Mouse (Mus musculus): ENCODE results near the gene Atp6v1fnb. TPM values are rescaled to one million over a fixed set of nuclear protein-coding genes. Genes with fewer than 3 reads are reported as not detected.
A peak's percentile ranks its signal among the peaks of the same experiment; 100 is the strongest.

The Atp6v1fnb gene
- polyA plus RNA-seq, 1 experiment, result not detected

DNA sequence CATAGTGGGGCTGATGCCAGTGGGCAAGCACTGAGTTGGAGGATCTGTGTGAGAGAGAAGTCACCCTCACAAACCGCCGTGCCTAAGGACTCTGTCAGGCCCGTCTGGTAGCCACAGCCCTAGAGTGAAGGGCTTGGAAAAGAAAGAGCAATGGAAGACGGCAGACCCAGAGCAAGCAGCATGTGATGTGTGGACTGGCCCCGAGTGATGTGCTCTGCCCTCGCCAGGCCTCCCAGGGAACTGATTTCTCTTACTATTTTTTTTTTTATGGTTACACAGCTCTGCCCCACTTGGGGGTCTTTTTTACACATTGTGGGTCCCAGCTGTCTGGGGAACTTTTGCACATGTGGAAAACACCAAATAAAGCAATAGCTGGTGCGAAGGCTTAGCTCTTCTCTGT, 9.7 kb upstream of the Atp6v1fnb start:
- no peak for DNase-seq (ENCODE audit: low read depth, low spot score)
- 51% methylated on average over 7 of the region's 7 CpGs for WGBS

DNA sequence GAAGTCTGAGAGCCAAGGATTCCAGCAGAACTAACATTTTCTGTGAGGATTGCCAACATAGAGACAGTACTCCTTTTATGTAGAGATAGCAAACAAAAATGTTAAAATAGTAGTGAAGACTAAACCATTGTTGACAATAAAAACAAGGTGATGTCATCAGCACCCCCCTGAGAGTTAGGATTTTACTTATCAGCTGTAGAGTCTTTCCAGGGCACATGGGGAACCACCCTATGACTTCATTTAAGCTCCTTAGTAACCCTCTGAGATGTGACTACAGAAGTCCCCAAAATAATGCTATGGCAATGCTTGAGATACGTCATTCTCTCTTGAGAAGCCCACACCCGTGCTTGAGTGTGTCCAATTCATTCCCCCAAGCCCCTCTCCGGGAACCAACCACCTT, 7.8 kb upstream of the Atp6v1fnb start:
- no peak for DNase-seq (ENCODE audit: low read depth, low spot score)
- WGBS, result 68% methylated on average over 3 of the region's 3 CpGs

DNA sequence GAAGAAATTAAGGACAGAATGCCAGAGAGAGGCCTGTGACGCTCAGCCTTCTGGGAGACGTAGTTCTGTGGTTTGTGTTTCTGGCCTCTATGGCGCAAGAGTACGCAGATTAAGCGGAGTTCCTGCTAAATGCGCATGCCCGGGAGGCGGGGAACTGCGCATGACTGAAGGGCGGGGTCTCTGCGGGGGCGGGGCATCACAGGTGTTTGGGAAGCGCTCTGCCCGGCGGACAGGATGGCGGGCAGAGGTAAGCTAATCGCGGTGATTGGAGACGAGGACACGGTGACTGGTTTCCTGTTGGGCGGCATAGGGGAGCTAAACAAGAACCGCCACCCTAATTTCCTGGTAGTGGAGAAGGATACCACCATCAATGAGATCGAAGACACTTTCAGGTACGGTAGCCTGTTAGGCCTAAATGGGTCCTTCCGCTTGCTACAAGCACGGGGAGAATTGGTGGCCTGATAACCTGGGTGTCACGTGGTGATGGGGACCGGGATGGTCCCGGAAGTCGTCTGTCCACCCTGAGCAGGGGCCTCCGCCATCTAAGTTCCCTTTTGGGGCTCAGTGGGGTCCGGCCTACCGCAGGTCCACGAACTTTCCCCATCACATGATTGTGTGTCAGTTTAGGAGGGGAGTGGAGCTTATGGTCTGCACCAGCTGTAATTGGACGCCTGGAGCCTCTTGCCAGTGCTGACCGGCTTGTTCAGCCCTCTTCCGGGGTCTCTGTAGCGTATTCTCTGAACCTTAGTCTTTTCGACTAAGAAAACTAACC, 3.5 kb upstream of the Atp6v1fnb start, which contains the start of gene Atp6v1f:
Gene Atp6v1f, plus strand, starts transcription at position 136 of the 772 bp plus-strand sequence.
- DNase-seq (ENCODE audit: low read depth, low spot score), result peak; percentile 84
- WGBS, result under 1% methylated on average over 39 of the region's 39 CpGs

DNA sequence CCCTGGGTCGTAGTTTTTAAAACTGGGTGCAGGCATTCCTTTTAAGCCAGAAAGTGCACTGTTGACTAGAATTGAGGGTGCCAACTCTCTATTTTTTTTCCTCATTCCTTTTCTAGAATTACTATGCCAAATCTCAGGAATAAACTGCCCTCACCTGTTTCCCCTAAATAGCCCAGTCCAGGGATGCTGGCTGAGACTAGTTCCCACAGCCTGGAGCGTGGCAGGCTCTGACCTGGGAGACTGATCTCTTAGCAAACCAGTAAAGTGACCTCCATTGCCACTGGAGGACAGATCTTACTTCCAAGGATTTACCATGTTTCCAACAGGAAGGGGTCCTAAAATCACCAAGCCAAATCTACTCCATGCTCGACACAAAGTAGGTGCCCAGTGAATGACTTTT, 2.4 kb upstream of the Atp6v1fnb start:
- no peak for DNase-seq (ENCODE audit: low read depth, low spot score)
- WGBS, result 63% methylated on average over 3 of the region's 3 CpGs

DNA sequence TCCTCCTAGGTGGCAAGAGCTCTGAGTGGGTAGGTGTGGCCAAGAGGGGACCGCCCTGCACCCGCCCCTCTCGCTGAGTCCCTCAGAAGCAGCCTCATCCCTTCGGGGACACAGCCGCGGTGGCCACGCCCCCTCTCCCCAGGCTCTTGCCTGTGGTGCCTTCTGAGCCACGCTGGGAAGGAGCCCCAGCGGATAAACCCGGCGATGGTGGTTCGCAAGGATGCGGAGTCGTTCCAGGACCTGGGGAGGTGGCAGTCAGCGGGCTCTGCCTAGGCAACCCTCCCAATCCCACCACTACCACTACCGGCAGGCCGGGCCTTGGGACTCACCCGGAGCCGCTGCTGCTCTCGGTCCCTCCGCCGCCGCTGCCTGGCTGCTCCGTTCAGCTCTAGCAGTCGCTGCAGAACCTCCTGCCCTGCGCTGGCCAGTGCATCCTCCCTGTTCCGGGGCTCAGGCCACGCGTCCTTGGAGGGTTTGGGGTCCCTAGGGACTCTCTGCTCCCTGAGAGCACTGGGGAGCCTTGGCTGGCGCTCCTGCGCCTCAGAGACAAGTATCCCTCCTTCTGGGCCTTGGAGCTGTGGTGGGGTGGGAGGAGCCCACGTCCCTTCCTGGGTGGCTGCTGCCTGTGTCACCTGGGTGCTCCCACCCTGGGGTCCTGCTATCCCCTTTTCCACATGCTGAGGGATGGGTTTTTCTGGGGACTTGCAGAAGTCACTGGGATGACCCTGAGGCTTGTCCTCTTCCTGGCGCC, 2.9 kb downstream of the Atp6v1fnb start:
- WGBS, result 8% methylated on average over 33 of the region's 33 CpGs
- peak; percentile 24 for DNase-seq (ENCODE audit: low read depth, low spot score)

DNA sequence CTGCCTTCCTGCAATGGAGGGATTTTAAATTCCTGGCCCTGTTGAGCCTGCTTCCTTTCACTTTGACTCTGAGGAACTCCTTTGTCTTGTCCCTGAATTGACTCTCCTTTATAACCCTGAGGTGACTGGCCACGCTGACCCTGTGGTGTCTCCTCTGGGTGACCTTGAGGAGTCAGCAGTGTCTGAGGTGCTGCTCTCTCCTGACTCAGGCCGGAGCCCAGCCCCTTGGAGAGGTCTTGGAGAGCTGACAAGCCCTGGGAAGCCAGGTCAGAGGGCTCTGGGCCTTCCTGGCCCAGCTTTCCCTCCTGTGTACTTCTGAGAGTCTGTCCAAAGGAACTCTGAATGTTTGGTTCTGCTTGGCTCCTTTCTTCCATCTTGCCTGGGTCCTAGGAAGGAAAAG, 3.5 kb downstream of the Atp6v1fnb start:
- no peak for DNase-seq (ENCODE audit: low read depth, low spot score)
- 81% methylated on average over 2 of the region's 2 CpGs for WGBS

DNA sequence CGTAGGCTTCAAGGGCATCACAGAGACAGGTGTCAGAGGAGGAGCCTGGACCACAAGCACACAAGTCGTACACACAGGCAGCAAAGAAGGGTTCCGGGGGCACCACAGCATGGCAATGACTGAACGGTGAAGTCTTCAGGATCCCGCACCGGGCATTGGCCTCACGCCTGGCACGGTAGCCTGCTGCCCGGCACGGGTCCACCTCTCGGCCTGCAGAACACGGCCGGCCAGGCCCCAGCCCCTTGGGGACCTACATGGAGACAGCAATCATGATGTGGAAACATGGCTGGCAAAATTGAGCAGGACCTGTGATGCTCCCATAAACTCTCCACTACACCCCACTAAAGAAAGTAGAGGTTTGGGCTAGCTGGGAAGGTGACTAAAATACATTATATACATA, 11.5 kb downstream of the Atp6v1fnb start:
- 93% methylated on average over 13 of the region's 13 CpGs for WGBS
- no peak for DNase-seq (ENCODE audit: low read depth, low spot score)

DNA sequence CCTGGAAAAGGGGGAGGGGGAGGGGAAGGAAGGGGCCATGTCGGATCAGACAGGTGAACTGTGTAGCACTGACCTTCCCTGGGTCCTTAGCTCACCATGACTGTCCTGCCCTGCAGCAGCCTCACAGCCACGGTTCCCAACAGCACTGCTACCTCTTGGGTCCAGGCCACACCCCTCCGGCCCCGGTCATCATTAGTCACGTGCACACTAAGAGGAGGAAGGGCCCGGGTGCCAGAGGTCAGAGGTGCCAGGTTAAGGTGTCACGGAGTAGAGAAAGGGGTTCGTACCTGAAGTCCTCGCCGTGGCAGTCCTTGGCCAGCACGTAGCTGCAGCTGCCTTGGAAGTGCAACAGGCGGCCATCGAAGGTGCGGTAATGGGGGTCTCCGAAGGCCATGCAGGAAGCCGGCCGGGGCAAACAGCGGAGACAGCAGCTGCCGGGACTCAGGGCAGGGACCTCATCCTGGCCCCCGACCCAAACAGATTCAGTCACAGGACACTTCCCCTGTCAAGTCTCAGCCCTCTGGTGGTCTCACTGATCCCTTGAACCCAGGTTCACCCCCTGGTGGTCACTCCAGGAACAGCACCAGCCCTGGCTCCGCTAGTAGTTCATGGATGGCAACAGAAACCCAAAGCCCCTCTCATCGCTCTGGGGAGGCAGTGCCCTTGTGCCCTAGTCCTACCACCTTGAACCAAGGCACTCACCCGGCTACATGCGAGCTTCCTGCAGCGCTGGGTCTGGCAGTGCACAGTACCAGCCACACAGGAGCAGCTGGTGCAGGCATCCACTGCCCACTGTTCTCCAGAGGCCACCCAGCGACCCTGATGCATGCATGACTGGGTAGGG, 13.7 kb downstream of the Atp6v1fnb start:
- WGBS, result 10% methylated on average over 26 of the region's 26 CpGs
- no peak for DNase-seq (ENCODE audit: low read depth, low spot score)

DNA sequence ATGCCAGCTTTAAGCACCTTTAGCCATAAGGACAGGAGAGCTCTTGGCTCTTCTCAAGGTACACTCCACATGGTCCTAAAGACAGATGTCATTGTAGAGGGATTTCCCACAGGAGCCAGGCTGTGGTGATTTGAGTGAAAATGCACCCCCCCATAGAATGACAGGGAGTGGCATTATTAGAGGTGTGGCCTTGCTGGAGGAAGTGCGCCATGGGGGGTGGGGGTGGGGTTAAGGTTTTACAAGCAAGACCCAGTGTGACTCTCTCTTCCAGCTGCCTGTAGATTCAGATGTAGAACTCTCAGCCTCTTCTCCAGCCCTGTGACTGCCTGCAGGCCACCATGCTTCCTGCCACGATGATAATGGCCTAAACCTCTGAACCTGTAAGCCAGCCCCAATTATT, 14.7 kb downstream of the Atp6v1fnb start:
- DNase-seq (ENCODE audit: low read depth, low spot score), result no peak
- 44% methylated on average over 2 of the region's 2 CpGs for WGBS

DNA sequence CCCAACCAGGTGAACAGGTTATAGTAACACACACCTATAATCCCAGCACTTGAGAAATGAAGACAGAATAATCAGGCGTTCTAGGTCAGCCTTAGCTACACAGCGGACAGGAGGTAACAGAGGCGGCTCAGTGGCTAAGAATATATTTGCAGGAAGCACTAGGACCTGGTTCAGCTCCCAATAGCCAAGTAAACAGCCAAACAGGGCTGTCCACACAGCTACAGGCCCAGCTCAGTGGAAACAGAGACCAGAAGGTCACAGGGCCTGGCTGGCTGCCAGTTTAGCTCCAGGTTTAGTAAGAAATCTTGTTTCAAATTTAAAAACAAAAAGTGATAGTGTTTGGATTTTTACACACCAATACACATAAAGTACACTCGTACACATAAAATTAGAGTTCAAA, 22.9 kb downstream of the Atp6v1fnb start:
- no peak for DNase-seq (ENCODE audit: low read depth, low spot score)
- WGBS, result 71% methylated on average over 4 of the region's 4 CpGs

DNA sequence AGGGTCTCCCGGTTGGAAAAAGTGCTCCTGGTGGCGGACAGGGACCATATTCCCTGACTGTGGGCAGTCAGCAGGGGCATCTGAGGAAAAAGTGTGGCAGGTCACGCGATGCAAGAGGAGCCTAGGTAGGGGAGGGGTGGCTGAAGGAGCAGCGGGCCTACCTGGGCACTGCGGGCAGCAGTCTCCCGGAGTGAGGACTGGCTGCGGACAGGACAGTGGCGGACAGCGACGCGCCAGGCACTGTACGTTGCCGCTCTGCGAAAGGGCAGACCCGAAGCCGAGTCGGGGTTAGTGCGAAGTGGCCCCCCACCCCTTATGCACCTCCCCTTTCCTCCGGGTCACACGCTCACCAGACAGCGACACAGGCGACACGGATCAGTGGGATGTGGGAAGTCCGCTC, 25.0 kb downstream of the Atp6v1fnb start:
- no peak for DNase-seq (ENCODE audit: low read depth, low spot score)
- WGBS, result 63% methylated on average over 25 of the region's 25 CpGs

DNA sequence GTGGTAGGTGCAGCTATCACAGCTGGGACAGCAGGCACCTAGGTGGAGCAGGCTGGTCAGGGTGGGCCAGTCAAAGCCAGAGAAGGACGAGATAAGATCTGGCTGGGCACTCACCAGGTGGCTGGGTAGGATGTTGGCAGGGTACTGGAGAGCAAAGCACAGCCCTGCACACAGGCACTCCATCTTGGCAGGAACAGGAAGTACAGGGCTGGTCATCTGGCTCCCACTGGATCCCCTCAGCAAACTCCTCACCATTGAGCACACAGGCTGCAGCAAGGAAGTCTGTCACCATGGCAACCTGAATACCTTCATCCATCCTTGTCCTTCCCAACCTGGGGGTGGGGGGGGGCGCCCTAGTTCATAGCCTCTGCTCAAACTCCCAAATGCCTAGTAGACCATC, 26.6 kb downstream of the Atp6v1fnb start:
- 45% methylated on average over 2 of the region's 2 CpGs for WGBS
- no peak for DNase-seq (ENCODE audit: low read depth, low spot score)

DNA sequence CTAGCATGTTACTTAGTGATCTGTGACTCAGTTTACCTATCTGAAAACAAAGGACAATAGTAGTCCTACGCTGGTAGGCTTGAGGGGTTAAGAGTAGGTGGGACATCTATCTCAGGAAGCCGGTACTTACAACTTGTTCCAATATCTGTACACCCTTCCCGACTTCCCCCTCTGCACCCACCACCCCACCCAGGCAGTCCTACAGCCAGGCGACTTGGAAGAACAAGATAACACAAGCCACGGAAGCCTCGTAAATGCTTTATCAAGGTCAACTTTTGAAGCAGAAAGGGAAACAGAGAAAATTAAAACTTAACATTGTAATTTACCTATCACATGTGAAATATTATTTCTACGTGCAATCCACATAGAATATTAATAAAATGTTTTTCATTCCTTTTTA, 28.9 kb downstream of the Atp6v1fnb start:
- WGBS, result 71% methylated on average over 7 of the region's 7 CpGs
- no peak for DNase-seq (ENCODE audit: low read depth, low spot score)

DNA sequence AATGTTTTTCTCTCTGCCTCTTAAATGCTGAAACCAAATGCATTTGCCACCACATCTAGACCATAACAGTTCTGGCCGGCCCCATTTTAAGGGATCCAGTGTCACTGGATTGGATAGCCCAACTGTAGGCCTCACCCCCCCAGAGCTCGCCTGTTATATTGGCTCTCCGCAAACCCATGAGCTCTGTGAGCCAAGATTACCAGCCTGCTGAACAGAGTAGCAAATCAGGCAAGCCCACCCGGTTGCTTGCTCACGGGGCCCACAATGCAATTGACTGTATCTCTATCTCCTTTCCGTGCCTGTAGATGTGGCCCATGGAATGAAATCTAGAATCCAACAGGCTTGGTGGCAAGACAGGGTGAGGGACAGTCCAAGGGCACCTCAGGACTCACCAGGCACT, 29.6 kb downstream of the Atp6v1fnb start:
- no peak for DNase-seq (ENCODE audit: low read depth, low spot score)
- 91% methylated on average over 6 of the region's 6 CpGs for WGBS

DNA sequence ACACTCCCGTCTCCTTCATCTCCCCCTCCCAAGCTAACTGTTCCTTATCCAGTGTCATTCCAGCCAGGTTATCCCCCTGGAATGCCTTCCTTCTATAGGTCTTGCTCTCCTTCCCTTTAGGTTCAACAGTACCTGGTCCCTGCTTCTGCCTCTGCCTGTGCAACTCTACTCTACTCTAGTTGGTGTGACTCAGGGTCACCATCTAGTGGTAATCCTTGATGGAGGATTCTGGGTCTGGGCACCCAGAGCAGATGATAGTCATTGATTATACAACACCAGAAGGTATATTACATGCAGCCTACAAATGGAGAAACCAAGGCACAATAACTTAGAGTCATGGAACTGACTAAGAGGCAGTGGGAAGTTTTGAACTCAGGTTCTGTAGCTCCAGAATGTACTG, 30.4 kb downstream of the Atp6v1fnb start:
- WGBS, result 97% methylated on average over 1 of the region's 1 CpGs
- DNase-seq (ENCODE audit: low read depth, low spot score), result no peak

DNA sequence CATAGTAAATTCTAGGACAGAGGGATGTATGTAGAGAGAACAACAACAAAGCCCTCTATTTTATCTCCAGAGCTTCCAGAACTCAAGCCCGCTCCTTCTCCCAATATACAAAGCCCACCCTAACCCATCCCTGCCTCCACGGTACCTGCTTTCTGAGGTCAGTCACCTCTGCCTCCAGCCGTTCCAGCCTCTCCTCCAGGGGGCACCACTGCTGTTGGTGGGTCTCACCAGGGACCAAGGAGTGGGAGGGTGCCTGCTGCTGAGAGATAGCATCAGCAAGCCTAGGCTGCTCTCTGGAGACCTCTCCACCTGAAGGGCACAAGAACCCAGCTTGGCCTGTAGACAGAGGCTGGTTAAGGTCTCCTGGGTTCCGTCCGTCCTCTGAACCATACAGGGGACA, 34.3 kb downstream of the Atp6v1fnb start:
- DNase-seq (ENCODE audit: low read depth, low spot score), result no peak
- 85% methylated on average over 5 of the region's 5 CpGs for WGBS

DNA sequence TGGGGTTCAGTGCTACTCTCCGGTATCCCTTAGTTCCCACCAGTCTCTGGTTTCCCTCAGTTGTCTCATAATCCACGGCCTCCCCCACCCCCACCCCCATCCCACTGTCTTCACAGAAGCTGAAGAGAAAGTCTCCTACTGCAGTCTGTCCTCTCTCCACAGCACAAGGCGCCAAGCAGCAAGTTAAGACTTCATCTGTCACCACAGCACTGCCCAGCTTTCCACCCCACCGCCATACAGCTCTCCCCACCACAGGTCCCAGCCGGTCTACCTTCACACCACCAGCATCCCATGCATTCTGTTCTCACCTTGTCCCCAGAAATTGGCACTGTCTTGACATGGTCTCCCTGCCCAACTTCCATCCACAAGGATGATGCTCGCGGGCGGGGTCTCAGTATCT, 35.6 kb downstream of the Atp6v1fnb start:
- no peak for DNase-seq (ENCODE audit: low read depth, low spot score)
- 49% methylated on average over 8 of the region's 8 CpGs for WGBS

DNA sequence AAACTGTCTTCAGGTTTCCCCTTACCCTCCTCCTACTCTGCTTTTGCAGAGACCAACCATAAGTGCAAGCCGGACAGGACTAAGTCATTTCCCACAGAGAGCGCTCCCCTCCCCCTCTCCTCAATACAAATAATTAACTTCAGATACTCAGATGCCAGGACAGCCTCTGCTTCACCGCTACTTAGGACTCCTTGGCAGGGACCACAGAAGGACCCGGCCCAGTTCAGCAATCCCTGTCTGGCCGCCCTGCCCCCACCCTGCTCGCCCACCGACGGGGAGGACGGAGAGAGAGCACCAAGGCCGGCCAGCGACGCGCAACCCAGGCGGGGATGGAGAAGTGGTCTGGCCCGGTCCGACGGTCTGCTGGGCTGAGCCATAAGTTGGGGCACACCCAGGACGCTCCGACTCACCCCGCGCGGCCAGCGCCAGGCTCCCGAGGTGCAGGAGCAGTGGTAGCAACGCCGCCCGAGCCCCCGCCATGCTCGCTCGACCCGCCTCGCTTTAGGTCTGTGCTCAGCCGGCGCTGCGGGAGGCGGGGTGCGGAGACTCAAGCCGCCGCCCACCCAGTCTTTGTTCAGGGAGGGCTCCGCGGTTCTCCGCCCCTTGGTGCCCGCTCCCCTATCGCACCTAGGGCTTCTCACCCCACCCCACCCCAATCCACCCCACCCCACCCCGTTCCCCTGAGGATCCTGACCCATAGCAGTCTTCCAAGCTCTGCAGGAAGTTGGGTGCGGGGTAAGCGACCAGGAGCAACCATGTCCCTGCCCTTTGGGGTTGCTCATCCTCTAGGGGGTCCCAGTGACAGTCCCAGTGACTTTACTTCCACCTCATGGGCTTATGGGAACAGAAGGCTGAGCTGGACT, 36.4 kb downstream of the Atp6v1fnb start, which contains the start of gene Kcp:
Gene Kcp, minus strand, starts transcription at position 506 of the 863 bp plus-strand sequence.
- 2% methylated on average over 47 of the region's 47 CpGs for WGBS
- no peak for DNase-seq (ENCODE audit: low read depth, low spot score)

DNA sequence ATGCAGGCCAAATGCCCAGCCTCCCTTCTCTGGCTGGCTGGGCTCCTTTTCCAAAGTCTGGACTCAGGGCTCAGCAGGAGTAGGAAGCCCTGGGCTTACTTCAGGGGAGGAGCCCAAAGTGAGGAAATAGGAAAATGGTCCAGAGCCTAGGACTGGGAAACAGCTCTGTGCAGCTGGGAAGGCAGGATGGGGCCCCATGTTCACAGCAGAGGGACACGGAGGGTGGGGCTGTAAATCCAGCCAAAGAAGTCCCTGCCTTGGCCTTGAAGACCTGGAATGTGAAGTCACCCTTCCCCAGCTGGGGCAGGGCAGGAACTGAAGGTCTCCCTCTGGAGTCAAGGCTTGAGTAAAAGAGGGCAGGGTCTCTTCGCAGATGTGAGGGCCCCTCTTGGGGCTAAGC, 37.8 kb downstream of the Atp6v1fnb start:
- WGBS, result 27% methylated on average over 2 of the region's 2 CpGs

More for the DNA sequence above, 37.8 kb downstream of the Atp6v1fnb start:
- no peak for DNase-seq (ENCODE audit: low read depth, low spot score)
